Mouse (Mus musculus) heart, embryonic 16.5 days (tissue): ENCODE measurements around the gene Ano6. TPM values are rescaled to one million over a fixed set of nuclear protein-coding genes. Genes with fewer than 3 reads are reported as not detected.
A peak's percentile ranks its signal among the peaks of the same experiment; 100 is the strongest.

Experiments used
- ATAC-seq: fragments of 200-750 bp; cut with Nextera tagmentation; replicated peaks from 2 replicates; pipeline ENCODE4 v1.8.0; 2017; ENCODE audit warnings: moderate number of reproducible peaks; ENCODE audit not compliant: insufficient read depth, low FRiP score; ENCODE audit errors: extremely low read depth
- H3K27ac ChIP-seq: fragments of 300-500 bp; sonication (generic); 2 replicates; pipeline ENCODE4 v1.5.1; 2014; ENCODE audit warnings: mild to moderate bottlenecking, low read length, control low read depth, moderate library complexity
- H3K27me3 ChIP-seq: fragments of 300-500 bp; sonication (generic); 2 replicates; pipeline ENCODE4 v1.6.1; 2014; ENCODE audit warnings: low read length, mixed read lengths; ENCODE audit not compliant: control insufficient read depth, insufficient read depth
- H3K36me3 ChIP-seq: fragments of 300-500 bp; sonication (generic); 2 replicates; pipeline ENCODE4 v1.6.1; 2014; ENCODE audit not compliant: control insufficient read depth, insufficient read depth
- H3K4me1 ChIP-seq: fragments of 300-500 bp; sonication (generic); 2 replicates; pipeline ENCODE4 v1.6.1; 2014; ENCODE audit warnings: low read length, mixed read lengths; ENCODE audit not compliant: control insufficient read depth, insufficient read depth
- H3K4me2 ChIP-seq: fragments of 300-500 bp; sonication (generic); 2 replicates; pipeline ENCODE4 v1.6.1; 2014; ENCODE audit warnings: low read depth, mild to moderate bottlenecking, control low read depth, low read length
- H3K4me3 ChIP-seq: fragments of 300-500 bp; sonication (generic); 2 replicates; pipeline ENCODE4 v1.5.1; 2014; ENCODE audit warnings: mild to moderate bottlenecking, control low read depth, low read length
- H3K9ac ChIP-seq: fragments of 300-500 bp; sonication (generic); 2 replicates; pipeline ENCODE4 v1.6.1; 2014; ENCODE audit warnings: low read length, control low read depth
- H3K9me3 ChIP-seq: fragments of 300-500 bp; sonication (generic); replicated peaks from 2 replicates; pipeline ENCODE4 v1.6.1; 2016; ENCODE audit warnings: low read length; ENCODE audit not compliant: control insufficient read depth
- WGBS: fragments of 180-500 bp; shearing (Covaris S2); extraction: QIAGEN DNeasy Blood & Tissue Kit; methylation state at CpG from one replicate; pipeline ENCODE4 v1.1.7; 2014; 5-methylcytosine and 5-hydroxymethylcytosine counted together
- polyA plus RNA-seq: library from polyadenylated mRNA; unstranded; fragments of >200 nt; fragmentation: Nextera tagmentation; extraction: Ambion mirVana; gene quantifications from 2 replicates; pipeline ENCODE4 v1.2.1, GENCODE M21; 2015

The Ano6 gene
- polyA plus RNA-seq, 1 experiment from 2014 or later = 34.4 TPM

- H3K4me3 ChIP-seq = no peak overlapping the region
- H3K9me3 ChIP-seq = no peaks in the 10 kb centered on the region
- peaks cover 33% of the 10 kb centered on the region for H3K4me1 ChIP-seq
- H3K9ac ChIP-seq = no peak overlapping the region
- no peaks in the 10 kb centered on the region for H3K36me3 ChIP-seq
- H3K27ac ChIP-seq = peak overlapping the region; percentile 84
- H3K4me2 ChIP-seq = no peak overlapping the region
- no peak for ATAC-seq
- H3K27me3 ChIP-seq = no peaks in the 10 kb centered on the region
- 47% methylated on average over 4 of the region's 4 CpGs for WGBS
Measured at GRCm38 (mm10) chr15:95836077-95836476, 45.4 kb downstream of the Ano6 start.

- no peaks in the 10 kb centered on the region for H3K36me3 ChIP-seq
- peak; percentile 42; the same call in 1 of the 2 replicates for ATAC-seq
- H3K4me3 ChIP-seq = no peak overlapping the region
- peak overlapping the region; percentile 30 for H3K4me2 ChIP-seq
- H3K9ac ChIP-seq = no peak overlapping the region
- H3K27me3 ChIP-seq = no peaks in the 10 kb centered on the region
- 28% methylated on average over 13 of the region's 13 CpGs for WGBS
- H3K4me1 ChIP-seq = peaks cover 33% of the 10 kb centered on the region
- no peaks in the 10 kb centered on the region for H3K9me3 ChIP-seq
- peak overlapping the region; percentile 84 for H3K27ac ChIP-seq
Measured at GRCm38 (mm10) chr15:95836646-95837434, 46.2 kb downstream of the Ano6 start.

GRCm38 (mm10) chr15:95837570-95837969 lies 46.9 kb downstream of the Ano6 start:
- no peak overlapping the region; the same call in 1 of the 2 replicates for H3K4me2 ChIP-seq
- peak overlapping the region; percentile 5; the same call in 1 of the 2 replicates for H3K9ac ChIP-seq
- no peaks in the 10 kb centered on the region for H3K9me3 ChIP-seq
- H3K27ac ChIP-seq = peak overlapping the region; percentile 84
- H3K4me1 ChIP-seq = peaks cover 36% of the 10 kb centered on the region
- ATAC-seq = no peak
- no peaks in the 10 kb centered on the region for H3K27me3 ChIP-seq
- H3K36me3 ChIP-seq = no peaks in the 10 kb centered on the region
- 57% methylated on average over 1 of the region's 1 CpGs for WGBS
- H3K4me3 ChIP-seq = no peak overlapping the region

GRCm38 (mm10) chr15:95838171-95839020 lies 47.8 kb downstream of the Ano6 start:
- H3K27ac ChIP-seq = no peak overlapping the region
- H3K4me2 ChIP-seq = no peak overlapping the region
- H3K9ac ChIP-seq = no peak overlapping the region
- H3K9me3 ChIP-seq = no peaks in the 10 kb centered on the region
- H3K4me3 ChIP-seq = no peak overlapping the region
- H3K36me3 ChIP-seq = no peaks in the 10 kb centered on the region
- H3K4me1 ChIP-seq = peaks cover 40% of the 10 kb centered on the region
- no peak for ATAC-seq
- no peaks in the 10 kb centered on the region for H3K27me3 ChIP-seq
- WGBS = 71% methylated on average over 11 of the region's 11 CpGs

- Histone ChIP-seq H3K36me3 (no peaks in the 10 kb centered on the region), H3K4me1 (peaks cover 46% of the 10 kb centered on the region), H3K9ac (no peak overlapping the region), H3K4me3 (no peak overlapping the region), H3K27me3 (no peaks in the 10 kb centered on the region), H3K4me2 (no peak overlapping the region), H3K9me3 (no peaks in the 10 kb centered on the region), H3K27ac (no peak overlapping the region)
- WGBS = 61% methylated on average over 3 of the region's 3 CpGs
- no peak for ATAC-seq
Measured at GRCm38 (mm10) chr15:95839789-95840188, 49.1 kb downstream of the Ano6 start.

GRCm38 (mm10) chr15:95843183-95843949 lies 52.7 kb downstream of the Ano6 start:
- no peak for ATAC-seq

GRCm38 (mm10) chr15:95844412-95844811 lies 53.8 kb downstream of the Ano6 start:
- H3K4me1 ChIP-seq = peaks cover 15% of the 10 kb centered on the region
- H3K9me3 ChIP-seq = no peaks in the 10 kb centered on the region
- H3K9ac ChIP-seq = no peak overlapping the region
- ATAC-seq = no peak
- no peaks in the 10 kb centered on the region for H3K36me3 ChIP-seq
- no peak overlapping the region for H3K4me3 ChIP-seq
- 52% methylated on average over 2 of the region's 2 CpGs for WGBS
- H3K27me3 ChIP-seq = no peaks in the 10 kb centered on the region
- no peak overlapping the region for H3K4me2 ChIP-seq
- no peak overlapping the region for H3K27ac ChIP-seq

More at GRCm38 (mm10) chr15:95843183-95843949, 52.7 kb downstream of the Ano6 start:
- Histone ChIP-seq H3K36me3 (no peaks in the 10 kb centered on the region), H3K4me3 (no peak overlapping the region), H3K27me3 (no peaks in the 10 kb centered on the region), H3K4me1 (peaks cover 22% of the 10 kb centered on the region), H3K4me2 (no peak overlapping the region), H3K9ac (no peak overlapping the region), H3K27ac (no peak overlapping the region), H3K9me3 (no peaks in the 10 kb centered on the region)
- 68% methylated on average over 18 of the region's 18 CpGs for WGBS

GRCm38 (mm10) chr15:95846102-95846501 lies 55.5 kb downstream of the Ano6 start:
- Histone ChIP-seq H3K9me3 (no peaks in the 10 kb centered on the region), H3K4me3 (no peak overlapping the region), H3K9ac (no peak overlapping the region), H3K4me2 (no peak overlapping the region), H3K36me3 (no peaks in the 10 kb centered on the region), H3K27ac (no peak overlapping the region), H3K27me3 (no peaks in the 10 kb centered on the region), H3K4me1 (peaks cover 20% of the 10 kb centered on the region)
- ATAC-seq = no peak
- 85% methylated on average over 5 of the region's 5 CpGs for WGBS
